Mouse (Mus musculus): ENCODE data around the gene Mtrf1. TPM values are rescaled to one million over a fixed set of nuclear protein-coding genes. Genes with fewer than 3 reads are reported as not detected.

Mtrf1 gene
- 8.0 TPM for polyA plus RNA-seq (2014; fragmentation: Illumina TruSeq; extraction: RNeasy Lipid Tissue Mini Kit (QIAGEN cat#74804); ENCODE audit: low read depth, low replicate concordance)

DNA sequence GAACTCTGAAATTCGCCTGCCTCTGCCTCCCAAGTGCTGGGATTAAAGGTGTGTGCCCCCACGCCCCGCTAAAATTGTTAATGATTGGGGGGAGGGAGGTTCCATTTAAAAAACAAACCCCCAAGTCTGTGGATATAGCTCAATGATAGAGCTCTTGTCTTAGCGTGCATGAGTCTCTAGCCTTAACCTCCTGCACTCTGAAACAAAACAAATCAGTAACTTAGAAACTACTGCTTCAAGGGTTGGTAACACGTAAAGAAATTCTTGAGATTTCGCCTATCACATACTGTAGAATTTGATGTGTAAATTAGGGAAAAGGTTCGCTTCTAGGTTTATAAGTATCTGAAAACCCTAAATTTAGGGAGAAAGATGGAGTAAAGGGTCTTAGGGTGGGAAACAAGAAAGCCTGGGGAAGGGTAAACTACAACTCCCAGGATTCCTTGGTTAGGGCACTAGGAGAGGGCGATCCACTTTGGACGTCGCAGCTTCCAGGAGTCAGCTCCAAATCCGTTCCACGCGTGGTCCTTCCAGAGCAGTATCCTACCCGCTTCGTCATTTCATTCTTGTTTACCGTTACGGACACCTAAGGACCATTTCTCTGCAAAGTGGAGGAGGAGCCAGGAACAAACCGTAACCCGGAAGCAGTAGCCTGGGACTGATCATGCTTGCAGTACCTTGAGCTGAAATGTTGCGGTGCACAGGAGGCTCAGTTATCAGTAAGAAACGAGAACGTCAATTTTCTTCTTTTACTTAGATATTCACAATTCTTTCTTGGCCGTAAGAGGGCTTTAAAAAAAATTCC, at the start of gene Mtrf1:
Mtrf1 (plus strand) TSS at position 452 of the 802 bp plus-strand sequence.

DNA sequence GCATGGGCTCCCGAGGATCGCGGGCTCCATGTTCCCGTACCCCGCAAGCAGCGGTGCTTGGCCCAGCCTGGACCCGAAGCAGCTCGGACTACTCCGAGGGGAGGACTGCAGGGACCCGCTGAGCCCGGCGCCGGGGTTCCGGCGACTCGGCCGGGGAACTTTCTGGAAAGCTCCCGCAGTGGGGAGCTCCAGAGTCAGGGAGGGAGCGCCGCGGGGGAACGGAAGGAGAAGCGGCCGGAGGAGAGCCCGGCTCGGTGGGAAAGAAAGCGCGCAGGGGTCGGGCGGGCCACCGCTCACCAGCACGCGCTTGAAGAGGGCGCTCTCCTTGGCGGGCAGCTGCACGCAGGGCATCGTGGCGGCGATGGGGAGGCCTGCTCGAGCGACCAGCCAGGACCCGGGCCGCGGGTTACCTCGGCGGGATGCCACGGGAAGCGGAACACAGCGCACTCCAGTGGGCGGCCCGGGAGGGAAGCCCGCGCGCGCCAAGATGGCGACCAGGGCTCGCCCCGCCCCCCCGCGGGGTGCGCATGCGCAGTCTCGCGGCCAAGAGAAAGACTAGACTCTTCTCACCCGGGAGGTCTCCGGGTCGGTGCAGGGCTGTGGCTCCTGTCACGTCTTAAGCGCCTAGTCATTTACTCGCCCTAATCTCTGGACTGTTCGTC, 7.2 kb upstream of the Mtrf1 start, which contains the start of gene Naa16:
Naa16 (minus strand) TSS at position 514 of the 662 bp plus-strand sequence.

DNA sequence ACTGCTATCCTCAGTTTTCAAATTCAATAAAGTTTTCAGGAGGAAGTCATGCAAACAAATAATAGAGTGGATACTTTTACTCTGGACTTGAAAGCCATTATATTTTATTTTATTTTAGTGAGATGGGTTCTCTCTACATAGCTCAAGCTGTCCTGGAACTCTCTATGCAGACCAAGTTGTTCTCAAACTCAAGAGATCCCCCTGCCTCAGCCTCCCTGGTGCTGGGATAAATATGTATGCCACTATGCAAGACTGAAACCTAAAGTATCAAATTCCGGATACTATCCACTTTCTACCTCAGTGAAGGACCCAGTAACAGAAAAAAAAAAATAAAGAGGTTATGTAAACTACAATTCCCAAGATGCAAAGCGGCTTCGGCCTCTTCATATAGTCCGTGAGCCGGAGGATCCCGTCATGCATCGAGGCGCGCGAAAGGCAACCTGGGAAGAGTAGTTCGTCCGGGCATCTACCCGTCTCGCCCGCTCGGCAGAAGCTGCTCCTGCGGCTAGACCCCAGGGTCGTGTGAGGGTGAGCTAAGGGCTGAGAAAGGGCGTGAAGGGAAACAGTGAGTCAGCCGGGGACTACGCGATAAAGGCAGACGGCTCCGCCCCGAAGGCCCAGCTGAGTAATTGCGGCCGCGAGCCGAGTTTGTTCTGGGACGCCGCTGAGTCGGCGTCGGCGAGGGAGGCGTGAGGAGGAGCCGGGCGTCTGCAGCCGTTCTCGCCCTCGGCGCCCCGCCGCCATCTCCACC, 28.6 kb downstream of the Mtrf1 start, which contains the start of gene Kbtbd7:
Kbtbd7 (plus strand) TSS at position 533 of the 751 bp plus-strand sequence.

DNA sequence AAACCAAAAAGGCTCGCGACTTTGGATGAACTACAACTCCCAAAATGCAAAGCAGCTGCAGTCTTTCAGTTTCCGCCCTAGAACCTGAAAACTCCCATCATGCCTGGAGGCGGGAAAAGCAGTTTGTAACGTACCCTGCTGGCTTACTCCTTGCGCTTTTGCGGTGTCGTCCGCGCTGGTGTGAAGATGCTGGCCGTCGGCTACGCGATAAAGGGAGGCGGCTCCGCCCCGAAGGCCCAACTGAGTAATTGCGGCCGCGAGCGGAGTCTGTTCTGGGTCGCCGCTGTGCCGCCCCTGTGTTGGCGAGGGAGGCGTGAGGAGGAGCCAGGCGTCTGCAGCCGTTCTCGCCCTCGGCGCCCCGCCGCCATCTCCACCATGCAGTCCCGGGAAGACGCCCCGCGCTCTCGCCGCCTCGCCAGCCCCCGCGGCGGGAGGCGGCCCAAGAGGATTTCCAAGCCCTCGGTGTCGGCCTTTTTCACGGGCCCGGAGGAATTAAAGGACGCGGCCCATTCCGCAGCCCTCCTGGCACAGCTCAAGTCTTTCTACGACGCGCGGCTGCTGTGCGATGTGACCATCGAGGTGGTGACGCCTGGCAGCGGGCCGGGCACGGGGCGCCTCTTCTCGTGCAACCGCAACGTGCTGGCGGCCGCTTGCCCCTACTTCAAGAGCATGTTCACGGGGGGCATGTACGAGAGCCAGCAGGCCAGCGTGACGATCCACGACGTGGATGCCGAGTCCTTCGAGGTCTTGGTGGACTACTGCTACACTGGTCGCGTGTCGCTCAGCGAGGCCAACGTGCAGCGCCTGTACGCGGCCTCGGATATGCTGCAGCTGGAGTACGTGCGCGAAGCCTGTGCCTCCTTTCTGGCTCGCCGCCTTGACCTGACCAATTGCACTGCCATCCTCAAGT, 54.4 kb downstream of the Mtrf1 start, which contains the start of gene Kbtbd6:
Kbtbd6 (plus strand) TSS at position 155 of the 910 bp plus-strand sequence.

Other genes with a start within 250 kb of the Mtrf1 start
- gene Zfp957, start 150.4 kb upstream of the Mtrf1 start, polyA plus RNA-seq (2014; fragmentation: Illumina TruSeq; extraction: RNeasy Lipid Tissue Mini Kit (QIAGEN cat#74804); ENCODE audit: low read depth, low replicate concordance): not detected
- gene Rgcc, start 96.1 kb upstream of the Mtrf1 start, polyA plus RNA-seq (2014; fragmentation: Illumina TruSeq; extraction: RNeasy Lipid Tissue Mini Kit (QIAGEN cat#74804); ENCODE audit: low read depth, low replicate concordance): 184 TPM
- gene Naa16, start 7.0 kb upstream of the Mtrf1 start, polyA plus RNA-seq (2014; fragmentation: Illumina TruSeq; extraction: RNeasy Lipid Tissue Mini Kit (QIAGEN cat#74804); ENCODE audit: low read depth, low replicate concordance): 10.8 TPM
- 8.9 TPM for gene Kbtbd7, start 28.7 kb downstream of the Mtrf1 start, polyA plus RNA-seq (2014; fragmentation: Illumina TruSeq; extraction: RNeasy Lipid Tissue Mini Kit (QIAGEN cat#74804); ENCODE audit: low read depth, low replicate concordance)
- gene Kbtbd6, start 54.1 kb downstream of the Mtrf1 start, polyA plus RNA-seq (2014; fragmentation: Illumina TruSeq; extraction: RNeasy Lipid Tissue Mini Kit (QIAGEN cat#74804); ENCODE audit: low read depth, low replicate concordance): 0.87 TPM
- 24.8 TPM for gene Elf1, start 83.4 kb downstream of the Mtrf1 start, polyA plus RNA-seq (2014; fragmentation: Illumina TruSeq; extraction: RNeasy Lipid Tissue Mini Kit (QIAGEN cat#74804); ENCODE audit: low read depth, low replicate concordance)
- gene Wbp4, start 83.7 kb downstream of the Mtrf1 start, polyA plus RNA-seq (2014; fragmentation: Illumina TruSeq; extraction: RNeasy Lipid Tissue Mini Kit (QIAGEN cat#74804); ENCODE audit: low read depth, low replicate concordance): 29.6 TPM
- gene Sugt1, start 189.9 kb downstream of the Mtrf1 start, polyA plus RNA-seq (2014; fragmentation: Illumina TruSeq; extraction: RNeasy Lipid Tissue Mini Kit (QIAGEN cat#74804); ENCODE audit: low read depth, low replicate concordance): 58.8 TPM